Mouse (Mus musculus) megakaryocyte, adult 5-6 weeks (primary cell): ENCODE data around the gene Apol7b. TPM values are rescaled to one million over a fixed set of nuclear protein-coding genes. Genes with fewer than 3 reads are reported as not detected.

Experiments used
- ATAC-seq: 2 replicates; pipeline ENCODE4 v1.8.0; 2016; ENCODE audit warnings: mild to moderate bottlenecking, inconsistent platforms; ENCODE audit not compliant: poor library complexity, severe bottlenecking
- total RNA-seq, 2 experiments: library from RNA; stranded (forward) in 1 of 2; stranded (reverse) in 1 of 2; fragments of 153-499, 151-499 nt in 1 of 2; fragments of 221-1000, 200-1000 nt in 1 of 2; gene quantifications; 2 replicates each; pipeline versions ENCODE4 v1.2.3 to v1.2.4; 2015 to 2017

Apol7b gene
- total RNA-seq, 2 experiments from 2014 or later = 0.54 TPM; not detected in 1

GRCm38 (mm10) chr15:77387462-77387861 lies 59.8 kb downstream of the Apol7b start:
- no peak for ATAC-seq

GRCm38 (mm10) chr15:77384340-77385030 lies 62.8 kb downstream of the Apol7b start:
- ATAC-seq = no peak

GRCm38 (mm10) chr15:77382880-77383279 lies 64.4 kb downstream of the Apol7b start:
- no peak for ATAC-seq

- no peak for ATAC-seq
Observed at GRCm38 (mm10) chr15:77382271-77382850, 64.9 kb downstream of the Apol7b start.

GRCm38 (mm10) chr15:77381481-77381880 lies 65.8 kb downstream of the Apol7b start:
- ATAC-seq = no peak

- ATAC-seq = no peak
Observed at GRCm38 (mm10) chr15:77379921-77380320, 67.4 kb downstream of the Apol7b start.

GRCm38 (mm10) chr15:77377419-77377818 lies 69.9 kb downstream of the Apol7b start:
- ATAC-seq = no peak

- ATAC-seq = no peak
Observed at GRCm38 (mm10) chr15:77376920-77377319, 70.4 kb downstream of the Apol7b start.

Other genes starting within 250 kb of the Apol7b start
- gene Rbfox2, start 140.5 kb downstream of the Apol7b start, total RNA-seq (2015) = 0.13 TPM in 1 of 2 replicates, not detected in the other
- gene Rbfox2, start 140.5 kb downstream of the Apol7b start, total RNA-seq (2017) = 0.12 and 0.51 TPM in 2 replicates
- gene Apol7a, start 48.4 kb downstream of the Apol7b start, total RNA-seq (2015) = not detected in 2 replicates
- gene Apol7a, start 48.4 kb downstream of the Apol7b start, total RNA-seq (2017) = not detected in 2 replicates
- gene Apol9a, start 36.4 kb downstream of the Apol7b start, total RNA-seq (2015) = not detected in 2 replicates
- 0.04 TPM in 1 of 2 replicates, not detected in the other for gene Apol9a, start 36.4 kb downstream of the Apol7b start, total RNA-seq (2017)
- 0.07 TPM in 1 of 2 replicates, not detected in the other for gene Apol10a, start 29.6 kb upstream of the Apol7b start, total RNA-seq (2015)
- not detected in 2 replicates for gene Apol10a, start 29.6 kb upstream of the Apol7b start, total RNA-seq (2017)
- gene Apol11a, start 60.8 kb upstream of the Apol7b start, total RNA-seq (2015) = not detected in 2 replicates
- gene Apol11a, start 60.8 kb upstream of the Apol7b start, total RNA-seq (2017) = 0.33 and 0.89 TPM in 2 replicates
- gene Apol7c, start 85.8 kb upstream of the Apol7b start, total RNA-seq (2015) = 0.14 and 0.40 TPM in 2 replicates
- 0.04 and 0.53 TPM in 2 replicates for gene Apol7c, start 85.8 kb upstream of the Apol7b start, total RNA-seq (2017)
- not detected in 2 replicates for gene 1700025B11Rik, start 114.4 kb upstream of the Apol7b start, total RNA-seq (2015)
- gene 1700025B11Rik, start 114.4 kb upstream of the Apol7b start, total RNA-seq (2017) = not detected in 2 replicates
- gene Apol10b, start 148.6 kb upstream of the Apol7b start, total RNA-seq (2015) = 0.07 TPM in 1 of 2 replicates, not detected in the other
- gene Apol10b, start 148.6 kb upstream of the Apol7b start, total RNA-seq (2017) = not detected in 2 replicates
- gene Gm36245, start 151.8 kb upstream of the Apol7b start, total RNA-seq (2015) = not detected in 2 replicates
- not detected in 2 replicates for gene Gm36245, start 151.8 kb upstream of the Apol7b start, total RNA-seq (2017)
- gene Apol11b, start 195.8 kb upstream of the Apol7b start, total RNA-seq (2015) = not detected in 2 replicates
- 0.08 TPM in 1 of 2 replicates, not detected in the other for gene Apol11b, start 195.8 kb upstream of the Apol7b start, total RNA-seq (2017)